Mouse (Mus musculus) yolk sac, embryonic 10.5 days (tissue): ENCODE data around the gene Ptafr.
"Not testable (repeated sequence)": the region's sequence is repeated elsewhere in the genome, so short reads cannot be mapped to it uniquely, and the experiment has no call there.

ENCODE experiments used
- DNase-seq: peaks from one replicate; pipeline ENCODE4 v3.0.0-alpha.2; 2017; ENCODE audit warnings: low spot score

Ptafr gene

DNA sequence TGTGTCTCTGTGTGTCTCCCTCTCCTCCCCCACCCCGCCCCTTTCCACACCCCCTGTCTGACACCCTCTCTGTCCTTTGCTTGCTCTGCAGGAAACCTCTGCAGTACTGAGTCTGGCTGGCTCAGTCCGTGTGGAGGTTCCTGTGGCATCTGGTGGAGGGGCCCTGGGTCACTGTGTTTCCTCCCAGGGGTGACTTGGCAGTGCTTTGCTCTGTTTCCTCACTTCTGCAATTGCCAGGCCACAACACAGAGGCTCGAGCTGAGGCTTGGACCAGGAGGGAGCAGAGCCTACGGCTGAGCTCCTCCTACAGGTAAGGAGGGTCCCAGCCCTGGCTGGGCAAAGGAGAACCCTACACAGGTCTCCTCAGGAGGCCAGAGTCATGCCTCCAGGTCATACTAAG, at the start of gene Ptafr:
Gene Ptafr (plus strand): TSS at position 103 of the 400 bp plus-strand sequence.
- DNase-seq, result no peak

DNA sequence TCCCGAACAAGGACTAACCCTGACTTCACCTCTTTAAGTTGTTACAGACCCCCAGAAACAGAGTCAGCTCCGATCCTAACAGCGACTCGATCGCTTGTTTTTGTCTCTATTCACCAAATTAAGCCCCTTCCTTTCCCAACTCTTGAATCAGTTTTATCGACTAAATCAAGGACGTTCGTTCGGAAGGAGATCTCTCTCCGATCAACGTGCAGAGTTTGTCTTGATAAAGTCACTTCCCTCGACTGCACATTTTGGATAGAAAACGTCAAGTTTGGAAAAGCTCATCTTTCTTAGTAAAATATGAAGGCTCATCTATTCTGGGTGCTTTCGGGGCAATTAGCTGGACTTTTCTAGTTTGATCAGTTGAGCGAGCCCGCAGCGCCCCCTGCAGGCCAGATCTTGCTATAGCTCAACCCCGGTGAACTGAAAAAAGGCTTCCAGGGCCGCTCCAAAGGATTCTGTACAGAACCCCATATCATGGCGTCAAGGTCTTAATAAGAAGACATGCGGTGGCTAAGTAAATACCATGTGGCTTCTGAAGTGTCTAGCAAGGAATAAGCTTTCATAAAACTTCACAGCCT, 49.2 kb upstream of the Ptafr start:
- DNase-seq, result peak; percentile 83

DNA sequence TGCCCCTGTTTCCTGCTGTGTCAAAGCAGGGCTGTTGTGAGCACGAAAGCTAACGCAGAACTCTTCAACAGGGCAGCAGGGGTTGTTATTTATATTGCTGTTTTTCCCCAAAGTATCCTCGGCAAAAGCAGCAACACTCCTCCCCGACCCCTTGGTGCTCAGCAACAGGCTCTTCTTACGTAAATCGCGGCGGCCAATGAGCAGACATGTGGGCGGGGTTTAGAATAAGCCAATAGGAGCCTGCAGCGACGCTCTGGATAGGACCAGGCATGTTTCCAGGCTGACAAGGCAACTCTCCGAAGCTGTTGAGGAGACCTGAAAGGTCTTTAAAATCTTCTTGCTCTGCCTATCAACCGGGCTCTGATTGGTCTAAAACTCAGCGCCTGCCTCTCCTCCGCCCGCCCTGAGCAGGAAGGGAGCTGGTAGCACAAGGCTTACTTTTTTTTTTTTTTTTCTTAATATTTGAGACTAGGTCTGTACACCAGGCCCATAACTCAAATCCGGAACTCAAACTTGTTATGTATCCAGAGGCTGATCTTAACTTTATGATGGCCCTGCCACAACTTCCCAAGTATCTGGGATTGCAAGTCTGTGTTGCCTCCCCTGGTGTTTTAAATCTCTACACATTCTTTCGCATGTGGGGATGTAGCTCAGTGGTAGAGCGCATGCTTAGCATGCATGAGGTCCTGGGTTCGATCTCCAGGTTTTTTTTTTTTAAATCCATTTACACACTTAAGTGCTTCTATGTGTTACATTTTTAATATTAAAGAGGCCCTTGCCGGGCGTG, 48.3 kb upstream of the Ptafr start:
- DNase-seq, result peak; percentile 92

DNA sequence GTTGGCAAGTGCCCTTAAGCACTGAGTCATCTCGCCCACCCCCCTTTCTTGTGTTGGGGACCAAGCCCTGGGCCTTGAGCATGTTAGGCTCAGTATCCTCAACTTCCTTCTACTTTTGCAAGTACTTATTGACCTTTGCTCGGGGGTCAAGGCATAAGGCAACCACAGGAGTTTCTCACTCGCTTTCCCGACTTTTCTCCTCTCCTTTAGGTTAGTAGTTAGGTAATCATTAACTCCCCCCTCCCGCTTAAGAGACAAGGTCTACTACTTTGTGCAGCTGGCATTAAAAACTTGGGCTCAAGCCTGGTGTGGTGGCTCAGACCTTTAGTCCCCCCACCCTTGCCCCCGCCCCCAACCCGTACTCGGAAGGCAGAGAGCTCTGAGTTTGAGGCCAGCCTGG, 45.8 kb upstream of the Ptafr start:
- DNase-seq, result peak; percentile 84

DNA sequence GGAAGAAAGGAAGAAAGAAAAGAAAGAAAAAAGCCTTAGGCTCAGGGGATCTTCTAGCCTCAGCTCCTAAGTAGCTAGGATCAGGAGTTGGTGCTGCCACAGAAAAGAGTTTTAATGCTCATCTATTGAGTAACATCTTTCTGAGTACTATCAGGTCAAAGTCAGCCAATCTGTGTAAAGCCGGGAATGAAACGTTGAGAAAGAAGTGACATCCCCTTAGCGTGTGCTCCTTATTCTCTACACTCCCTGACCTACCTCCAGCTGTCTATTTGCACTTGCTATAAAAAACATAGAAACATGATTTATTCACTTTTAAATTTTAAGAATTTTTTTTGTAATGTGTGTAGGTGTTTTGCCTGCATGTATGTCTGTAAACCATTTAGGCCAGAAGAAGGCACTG, 44.7 kb upstream of the Ptafr start:
- no peak for DNase-seq

DNA sequence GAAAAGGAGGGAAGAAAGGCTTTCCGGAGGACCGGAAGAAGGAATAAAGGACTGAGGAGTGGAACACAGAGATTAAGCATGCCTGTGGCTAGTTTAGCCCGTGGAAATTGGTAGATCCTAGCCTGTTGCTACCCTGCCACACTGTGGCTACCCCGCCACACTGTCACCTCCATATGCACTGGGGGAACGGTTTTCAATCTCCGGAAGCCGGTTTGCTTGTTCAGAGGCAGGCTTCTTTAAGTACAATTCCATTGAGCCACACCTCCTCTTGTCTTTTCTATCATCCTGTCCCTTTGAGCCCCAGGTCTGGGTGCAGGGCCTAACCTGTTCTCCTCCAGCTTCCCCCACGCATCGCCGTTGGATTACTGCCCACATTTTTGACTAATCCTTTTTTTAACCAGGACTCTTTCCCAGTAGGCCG, 39.5 kb upstream of the Ptafr start:
- no peak for DNase-seq

DNA sequence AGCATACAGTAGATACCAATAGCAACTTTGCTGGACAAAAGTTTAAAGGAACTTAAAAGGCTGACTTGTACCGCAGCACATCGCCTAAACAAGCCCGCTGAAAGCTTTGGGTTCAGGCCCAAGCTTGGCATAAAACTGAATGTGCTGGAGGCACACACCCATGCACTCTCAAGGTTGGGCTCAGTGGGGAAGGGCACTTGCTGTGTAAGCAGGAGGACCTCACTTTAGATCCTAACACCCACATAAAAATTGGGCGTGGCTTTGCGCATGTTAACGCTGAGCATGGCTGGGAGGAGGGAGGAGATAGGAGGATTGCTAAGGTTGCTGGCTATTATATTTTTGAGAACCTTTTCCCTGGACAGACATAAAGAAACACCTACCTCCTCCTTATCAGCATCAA, 39.1 kb upstream of the Ptafr start:
- DNase-seq, result no peak

DNA sequence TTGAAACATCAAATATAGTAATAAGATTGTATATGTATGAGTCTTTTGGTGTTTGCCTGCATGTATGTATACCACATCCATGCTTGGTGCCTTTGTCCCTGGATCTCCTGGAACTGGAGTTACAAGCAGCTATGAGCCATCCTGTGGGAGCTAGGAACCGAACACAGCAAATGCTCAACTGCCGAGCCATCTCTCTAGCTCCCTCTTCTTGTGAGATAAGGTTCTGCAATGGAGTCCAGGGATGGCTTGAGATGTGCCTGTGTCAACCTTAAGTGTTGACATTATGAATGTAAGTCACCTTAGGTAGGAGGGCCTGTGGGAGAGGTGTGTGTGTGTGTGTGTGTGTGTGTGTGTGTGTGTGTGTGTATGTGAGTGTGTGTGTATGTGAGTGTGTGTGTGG, 37.2 kb upstream of the Ptafr start:
- no peak for DNase-seq

DNA sequence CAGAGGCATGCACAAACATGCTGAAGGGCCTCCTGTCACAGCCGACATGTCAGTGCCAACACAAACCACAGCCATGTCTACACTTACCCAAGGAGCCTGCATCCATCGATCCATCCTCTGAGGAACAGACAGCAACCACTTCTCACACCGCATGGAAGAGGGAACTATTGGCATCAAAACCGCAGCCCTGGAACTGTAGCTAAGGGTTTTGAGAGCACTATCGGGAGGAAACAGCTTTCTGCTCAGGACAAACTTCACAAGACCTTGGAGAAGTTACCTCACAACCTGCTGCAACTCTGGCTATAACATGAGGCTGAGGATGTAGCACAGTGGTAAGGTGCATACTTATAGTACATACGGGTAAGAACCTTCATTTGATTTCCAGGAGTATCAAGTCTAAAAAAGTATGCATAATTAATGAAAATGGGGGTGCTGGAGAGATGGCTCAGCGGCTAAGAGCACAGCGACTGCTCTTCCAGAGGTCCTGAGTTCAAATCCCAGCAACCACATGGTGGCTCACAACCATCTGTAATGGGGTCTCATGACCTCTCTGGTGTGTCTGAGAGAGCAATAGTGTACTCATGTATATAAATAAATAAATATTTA, 35.8 kb upstream of the Ptafr start:
- no peak for DNase-seq

DNA sequence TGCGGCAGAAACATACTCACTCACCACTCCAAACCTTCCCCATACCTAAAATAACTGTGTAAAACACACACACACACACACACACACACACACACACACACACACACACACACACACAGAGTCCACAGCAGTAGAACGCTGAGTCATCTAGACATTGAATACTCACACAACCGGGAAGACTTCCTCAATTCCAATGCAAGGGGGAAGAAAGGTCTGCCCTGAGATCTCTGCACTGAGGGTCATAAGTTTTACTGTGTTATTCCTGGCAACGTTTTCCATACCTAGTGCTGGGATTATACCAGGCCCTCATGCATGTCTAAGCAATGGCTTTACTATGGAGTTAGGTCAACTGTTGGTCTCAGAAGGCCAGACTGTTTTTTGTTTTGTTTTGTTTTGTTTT, 34.5 kb upstream of the Ptafr start:
- no peak for DNase-seq

DNA sequence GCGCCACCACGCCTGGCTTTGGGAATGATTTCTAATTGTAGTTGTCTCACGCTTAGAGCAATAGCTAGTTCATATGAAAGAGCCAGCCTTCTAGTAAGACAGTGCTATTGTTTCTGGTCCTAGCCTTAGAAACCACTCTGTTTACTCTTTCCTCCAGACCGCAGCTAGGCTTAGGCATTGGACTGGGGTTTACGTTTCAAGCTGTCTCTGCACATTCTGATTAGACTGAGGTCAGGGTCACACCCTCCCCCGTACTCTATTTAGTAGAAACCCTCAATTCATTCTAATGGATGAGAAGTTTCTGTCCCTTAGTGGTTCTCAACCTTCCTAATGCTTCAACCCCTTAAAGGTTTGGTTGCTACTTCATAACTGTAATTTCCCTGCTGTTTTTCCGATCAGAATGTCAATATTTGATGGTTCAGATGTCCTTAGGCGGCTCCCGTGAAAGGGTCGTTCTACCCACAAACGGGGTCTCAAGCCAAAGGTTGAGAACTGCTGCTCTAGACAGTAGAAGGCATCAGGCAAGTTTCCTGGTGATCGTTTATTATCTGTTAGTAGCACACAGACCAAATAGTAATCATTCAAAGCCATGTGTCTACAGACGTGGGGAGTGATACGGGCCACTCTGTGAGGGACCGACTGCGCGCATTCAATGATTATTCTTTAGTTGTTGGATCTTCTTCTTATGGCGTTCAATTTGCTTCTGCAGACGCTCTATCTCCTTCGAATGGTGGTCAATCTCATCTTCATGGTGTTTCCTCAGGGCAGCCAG, 33.6 kb upstream of the Ptafr start:
- peak; percentile 73 for DNase-seq

DNA sequence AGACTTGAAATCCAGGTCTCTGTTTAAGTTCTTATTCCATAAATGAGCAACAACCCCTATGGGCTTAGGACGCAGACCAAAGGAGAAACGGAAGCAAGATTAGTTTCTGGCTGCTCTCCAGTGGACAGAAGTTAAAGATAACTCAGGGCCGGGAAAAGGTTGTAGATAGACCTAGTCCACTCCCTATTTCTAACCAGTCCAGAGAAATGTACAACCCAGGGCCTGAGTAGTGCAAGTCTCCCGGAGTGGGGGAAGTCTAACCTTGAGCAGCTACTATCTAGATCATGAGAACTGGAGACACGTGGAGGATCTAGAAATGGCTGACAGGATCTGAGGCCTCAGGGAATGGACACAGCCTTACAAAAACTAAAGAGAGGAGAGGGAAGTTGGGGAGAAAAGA, 31.4 kb upstream of the Ptafr start:
- peak; percentile 69 for DNase-seq

DNA sequence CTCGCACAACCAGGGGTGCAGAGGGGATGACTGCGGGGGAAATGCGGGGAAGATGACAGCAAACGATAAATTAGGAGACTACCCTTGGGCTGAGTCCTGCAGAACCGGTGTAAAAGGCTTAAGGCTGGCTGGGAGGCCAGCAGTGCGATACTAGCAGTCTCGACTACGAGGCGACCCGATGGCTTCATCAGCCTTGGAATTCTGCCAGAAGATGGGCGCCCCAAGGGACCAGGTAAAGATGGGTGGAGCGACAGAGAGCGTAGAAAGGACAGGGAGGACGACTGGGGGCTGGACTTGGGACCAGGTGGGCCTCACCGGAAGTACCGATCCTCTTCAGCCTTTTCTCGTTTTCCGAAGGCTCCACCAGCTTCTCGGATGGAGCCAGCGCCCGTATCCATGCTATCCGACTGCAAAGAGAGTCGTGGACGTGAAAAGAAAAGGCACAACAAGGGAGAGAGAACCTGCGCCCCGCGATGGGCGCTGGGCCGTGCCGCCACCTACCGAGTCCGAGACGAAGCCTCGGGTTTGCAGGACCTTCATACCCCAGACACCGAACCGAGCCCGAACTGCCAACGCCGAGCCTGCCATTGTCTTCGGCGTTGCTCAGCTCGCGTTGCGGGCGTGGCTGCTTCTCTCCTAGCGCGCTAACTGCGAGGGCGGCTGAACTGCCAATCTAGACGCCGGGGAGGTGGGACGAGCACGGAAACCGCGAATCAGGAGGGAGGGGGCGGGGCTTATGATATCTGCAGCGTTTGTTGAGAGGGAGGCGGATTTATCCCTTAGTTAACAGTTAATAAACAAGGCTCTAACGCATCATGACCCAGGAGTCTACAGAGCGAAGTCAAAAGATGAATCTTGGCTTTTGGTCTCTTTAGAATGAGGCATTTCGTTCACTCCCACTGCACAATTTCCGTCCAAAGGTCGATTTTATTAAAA, 30.6 kb upstream of the Ptafr start, which contains the start of gene Atpif1:
Gene Atpif1 (minus strand): TSS at position 679 of the 936 bp plus-strand sequence.
- DNase-seq, result peak; percentile 96

DNA sequence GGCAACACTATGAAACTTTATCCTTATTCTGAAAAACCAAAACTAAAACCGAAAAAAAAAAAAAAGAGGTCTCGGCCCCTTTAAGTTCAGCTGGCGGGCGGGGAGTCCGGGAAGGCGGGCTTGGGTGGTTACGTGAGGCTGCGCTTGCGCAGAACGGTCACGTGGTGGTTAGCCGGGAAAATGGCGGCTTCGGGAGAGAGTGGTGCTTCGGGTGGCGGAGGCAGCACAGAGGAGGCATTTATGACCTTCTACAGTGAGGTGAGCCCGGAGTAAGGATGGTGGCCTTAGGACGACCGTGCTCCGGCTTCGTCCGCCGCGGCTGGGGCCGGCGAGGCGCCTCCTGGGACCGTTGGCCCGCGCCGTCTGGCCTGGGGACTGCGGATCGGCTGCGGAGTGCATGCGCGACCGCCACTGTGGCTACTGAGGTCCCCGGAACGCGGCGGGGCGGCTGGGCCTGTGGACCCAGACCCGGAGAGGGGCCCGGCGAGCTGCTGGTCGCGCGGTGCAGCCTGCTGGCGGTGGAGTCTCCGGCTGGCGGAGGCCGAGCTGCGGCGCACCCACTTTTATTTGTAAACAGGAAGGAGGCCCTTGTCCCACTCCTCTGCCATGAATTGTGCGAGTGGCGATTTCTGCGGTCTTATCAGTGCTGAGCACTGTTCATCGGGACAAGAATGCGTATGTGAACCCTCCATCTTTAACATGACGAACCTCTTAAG, 28.3 kb upstream of the Ptafr start, which contains the start of gene Dnajc8:
Gene Dnajc8 (plus strand): TSS at position 145 of the 716 bp plus-strand sequence.
- DNase-seq, result peak; percentile 93

DNA sequence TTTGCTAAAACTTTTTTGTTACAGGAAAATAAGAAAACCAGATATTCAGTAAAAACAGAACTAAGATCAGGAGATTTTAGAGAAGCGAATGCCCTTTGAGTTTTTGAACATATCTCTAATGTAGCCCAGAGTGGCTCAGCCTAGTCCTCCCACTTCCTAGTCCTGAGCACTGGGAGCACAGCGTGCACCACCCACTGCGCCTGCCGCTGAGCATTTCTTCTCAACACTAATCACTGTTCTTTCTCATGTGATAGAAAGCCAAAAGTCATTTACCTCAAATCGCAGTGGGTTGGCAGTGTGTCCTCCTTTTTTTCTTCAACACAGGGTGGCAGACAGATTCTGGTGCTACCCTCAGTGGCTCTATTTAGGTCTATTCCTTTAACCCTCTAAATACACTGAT, 24.4 kb upstream of the Ptafr start:
- DNase-seq, result no peak

DNA sequence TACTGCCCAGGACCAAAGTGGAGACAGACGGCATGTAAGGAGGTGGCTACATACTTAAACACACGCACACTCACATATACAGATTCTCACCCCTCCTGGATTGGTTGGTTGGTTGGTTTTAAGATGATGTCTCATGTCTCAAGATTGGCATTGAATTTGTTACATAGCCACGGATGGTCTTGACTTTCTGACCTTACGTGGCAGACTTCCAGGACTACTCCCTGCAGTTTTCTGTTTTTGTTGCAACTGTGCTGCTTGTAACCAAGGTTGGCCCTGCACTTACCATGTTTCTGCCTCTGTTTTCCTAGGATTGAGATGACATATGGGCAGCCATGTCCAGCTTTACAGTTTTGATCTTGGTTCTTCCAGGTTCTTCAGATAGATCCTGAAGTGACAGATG, 22.5 kb upstream of the Ptafr start:
- no peak for DNase-seq

DNA sequence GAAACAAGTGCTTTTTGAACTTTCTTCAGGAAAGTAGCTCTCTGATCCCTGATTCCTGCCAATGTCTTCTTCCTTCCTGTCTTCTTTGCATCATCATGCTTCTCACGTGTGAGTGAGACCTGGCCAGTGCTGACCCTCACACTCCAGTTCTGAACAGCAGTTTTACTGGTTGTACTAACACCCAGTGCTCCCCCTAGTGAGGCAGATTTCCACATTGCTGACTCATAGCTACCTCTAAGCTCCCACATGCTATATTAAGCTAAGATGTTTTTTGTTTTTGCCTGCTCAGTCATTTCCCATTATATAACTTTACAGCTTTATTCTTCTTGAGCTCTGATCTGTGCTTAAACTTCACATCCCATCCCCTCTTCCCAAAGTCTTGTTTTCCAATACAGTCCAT, 21.1 kb upstream of the Ptafr start:
- no peak for DNase-seq

DNA sequence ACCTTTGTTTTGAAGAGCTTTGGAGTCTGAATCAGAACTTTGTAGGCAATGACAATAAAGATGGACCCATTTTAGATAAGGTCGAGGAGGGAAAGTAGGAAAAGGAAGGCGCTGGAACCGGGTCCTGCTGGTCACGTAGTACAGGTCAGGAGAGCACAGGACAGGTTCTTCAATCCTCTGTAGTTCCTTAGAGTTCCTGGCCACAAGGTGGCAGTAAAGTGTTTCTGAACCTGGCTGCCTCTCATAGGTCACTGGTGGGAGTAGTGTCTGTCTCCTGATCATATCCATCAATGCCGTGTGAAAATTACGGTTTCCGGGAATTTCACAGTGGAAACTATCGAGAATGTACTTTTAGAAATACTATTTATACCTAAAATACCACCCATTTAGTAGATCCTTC, 18.0 kb upstream of the Ptafr start:
- DNase-seq, result peak; percentile 70

DNA sequence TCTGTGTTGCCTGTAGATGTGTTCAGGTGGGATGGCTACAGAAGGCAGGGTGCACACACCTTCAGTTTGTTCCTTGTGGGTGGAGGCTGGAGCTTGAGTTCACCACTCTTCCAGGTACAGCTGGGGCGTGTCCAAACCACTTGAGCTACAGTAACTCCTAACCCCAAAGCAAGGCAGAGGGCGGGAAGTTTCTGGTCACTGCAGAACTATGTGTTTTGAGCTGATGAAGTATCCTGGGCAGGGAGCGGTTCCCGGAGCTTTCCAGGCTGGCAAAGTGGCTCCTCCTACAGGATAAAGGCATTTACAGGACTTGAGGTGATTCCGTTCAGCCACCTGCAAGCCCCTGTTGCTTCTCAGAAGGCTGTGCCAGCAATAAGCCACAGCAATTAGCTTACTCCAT, 9.6 kb upstream of the Ptafr start:
- DNase-seq, result no peak

DNA sequence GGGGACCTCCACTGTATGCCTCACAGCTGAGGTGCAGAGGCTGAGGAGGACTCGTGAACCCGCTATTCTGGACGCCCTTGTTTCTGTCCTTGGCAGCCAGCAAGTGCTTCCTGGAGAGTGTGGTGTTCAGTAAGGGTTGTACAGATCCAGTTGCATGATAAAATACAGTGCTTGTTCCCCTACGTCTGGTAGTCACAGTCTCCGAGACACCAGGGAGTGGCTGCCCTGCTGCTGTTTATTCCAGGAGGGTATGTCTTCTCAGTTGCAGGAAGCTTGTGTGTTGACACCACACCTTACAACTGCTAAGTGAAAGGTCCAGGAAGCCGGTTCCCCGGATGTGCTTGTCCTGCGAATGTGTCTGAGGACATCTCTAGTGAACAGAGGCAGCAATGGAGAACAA, 9.2 kb upstream of the Ptafr start:
- no peak for DNase-seq

DNA sequence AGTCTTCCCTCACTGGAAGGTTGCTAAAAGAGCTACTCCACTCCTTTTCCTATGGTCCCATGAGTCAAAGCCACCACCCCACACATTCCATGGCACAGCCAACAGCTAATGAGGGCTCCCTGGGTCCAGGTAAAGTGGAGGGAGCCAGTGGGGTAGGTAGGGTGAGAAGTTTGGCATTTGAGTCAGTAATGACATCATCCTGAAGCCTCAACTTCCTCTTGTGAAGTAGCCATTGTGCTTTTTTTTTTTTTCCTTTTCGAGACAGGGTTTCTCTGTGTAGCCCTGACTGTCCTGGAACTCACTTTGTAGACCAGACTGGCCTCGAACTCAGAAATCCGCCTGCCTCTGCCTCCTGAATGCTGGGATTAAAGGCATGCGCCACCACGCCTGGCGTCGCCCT, 8.3 kb upstream of the Ptafr start:
- DNase-seq, result not testable (repeated sequence)
